25 mouse cellular contexts compared by ENCODE assay signal in genomic region chr4:140449062-140449461, GRCm38 (mm10).
DNase-seq lines count a peak whose midpoint lies in the region; ATAC-seq and TF ChIP-seq lines count a peak whose summit lies in the region.
"Had no signal": no experiment of that assay in that cellular context is flagged by ENCODE, and none has a peak within 500 bp of the region (broad histone marks: within the 10 kb centered on the region; RNA-seq: fewer than 3 reads in every experiment).

No protein-coding gene starts in this region.

- no peaks in the 10 kb centered on the region for H3K4me1 ChIP-seq in G1E (ENCODE audit: insufficient read depth, low read depth, low read length)
- H3K4me1 ChIP-seq: embryonic facial prominence, embryonic 12.5 days; heart, embryonic 15.5 days; kidney, embryonic 15.5 days; liver, embryonic 12.5 days had no signal

- TF ChIP-seq CTCF in G1E (IDR thresholded peaks at IDR 0.05; ENCODE audit: low read depth, low read length) = no peak

- no peaks in the 10 kb centered on the region for H3K27me3 ChIP-seq in G1E (ENCODE audit: insufficient read depth, low read length)
- H3K27me3 ChIP-seq: embryonic facial prominence, embryonic 12.5 days; liver, embryonic 12.5 days; neural tube, embryonic 15.5 days had no signal

- peak overlapping the region; percentile 8 for H3K4me3 ChIP-seq in G1E (ENCODE audit: low read depth, low read length)
- H3K4me3 ChIP-seq: embryonic facial prominence, embryonic 12.5 days; heart, adult 2 months; heart, embryonic 15.5 days; kidney, embryonic 15.5 days; liver, embryonic 12.5 days; neural tube, embryonic 15.5 days had no signal

- DNase-seq in G1E (ENCODE audit: low spot score) = no peak
- DNase-seq in layer of hippocampus, adult 9-10 months (ENCODE audit: low spot score) = peak; percentile 25
- peak; percentile 60 to 65 for DNase-seq in left cerebral cortex, postnatal 36 days (ENCODE audit: low spot score in 2 of 2)
- no peak for DNase-seq in adrenal gland, adult 8-10 months
- DNase-seq: adrenal gland, postnatal 25 days; cerebellum, adult 8-10 months; forebrain, postnatal 0 days; gastrocnemius, postnatal 25 days; heart, adult 2 months; heart, postnatal 4 days; kidney, postnatal 4 days; lung, adult 2 months; thymus, postnatal 4 days had no signal

- no peaks in the 10 kb centered on the region for H3K36me3 ChIP-seq in G1E (replicated peaks)
- H3K36me3 ChIP-seq: embryonic facial prominence, embryonic 12.5 days; heart, embryonic 15.5 days; kidney, embryonic 15.5 days; liver, embryonic 12.5 days; neural tube, embryonic 15.5 days had no signal

- H3K9me3 ChIP-seq in G1E (replicated peaks) = peaks cover 87% of the 10 kb centered on the region
- H3K9me3 ChIP-seq: embryonic facial prominence, embryonic 12.5 days; heart, embryonic 15.5 days; kidney, embryonic 15.5 days; liver, embryonic 12.5 days; neural tube, embryonic 15.5 days had no signal

- no peak for ATAC-seq in G1E (ENCODE audit: extremely low read depth, insufficient number of reproducible peaks, low FRiP score, poor library complexity, severe bottlenecking)
- peak; percentile 87 for ATAC-seq in frontal cortex, adult (ENCODE audit: low TSS enrichment)
- no peak for ATAC-seq in erythroid progenitor cell, adult 5-6 weeks (replicated peaks; ENCODE audit: low FRiP score, poor library complexity, severe bottlenecking)
- no peak for ATAC-seq in erythroblast, adult 5-6 weeks (replicated peaks; ENCODE audit: low FRiP score, poor library complexity, severe bottlenecking)
- ATAC-seq in activated CD4-positive, CD25-positive, alpha-beta regulatory T cell, adult 4 months = no peak
- ATAC-seq: forebrain, postnatal 0 days; hindbrain, embryonic 16.5 days; intestine, embryonic 16.5 days; liver, embryonic 12.5 days; midbrain, embryonic 16.5 days had no signal

- intact Hi-C loops in left cerebral cortex, postnatal 36 days (cut with DNase I) = no loop called here

Comparison
In these comparisons a context has a peak if more than half of its experiments do, and no peak if none do; other contexts are left out.
1. DNase-seq: peak in layer of hippocampus, adult 9-10 months (single experiment) and left cerebral cortex, postnatal 36 days (2 of 2); none in G1E (single experiment) and adrenal gland, adult 8-10 months (single experiment).